Mouse (Mus musculus): ENCODE measurements around the gene Wrnip1.
"Not testable (repeated sequence)": the region's sequence is repeated elsewhere in the genome, so short reads cannot be mapped to it uniquely, and the experiment has no call there.

The Wrnip1 gene

DNA sequence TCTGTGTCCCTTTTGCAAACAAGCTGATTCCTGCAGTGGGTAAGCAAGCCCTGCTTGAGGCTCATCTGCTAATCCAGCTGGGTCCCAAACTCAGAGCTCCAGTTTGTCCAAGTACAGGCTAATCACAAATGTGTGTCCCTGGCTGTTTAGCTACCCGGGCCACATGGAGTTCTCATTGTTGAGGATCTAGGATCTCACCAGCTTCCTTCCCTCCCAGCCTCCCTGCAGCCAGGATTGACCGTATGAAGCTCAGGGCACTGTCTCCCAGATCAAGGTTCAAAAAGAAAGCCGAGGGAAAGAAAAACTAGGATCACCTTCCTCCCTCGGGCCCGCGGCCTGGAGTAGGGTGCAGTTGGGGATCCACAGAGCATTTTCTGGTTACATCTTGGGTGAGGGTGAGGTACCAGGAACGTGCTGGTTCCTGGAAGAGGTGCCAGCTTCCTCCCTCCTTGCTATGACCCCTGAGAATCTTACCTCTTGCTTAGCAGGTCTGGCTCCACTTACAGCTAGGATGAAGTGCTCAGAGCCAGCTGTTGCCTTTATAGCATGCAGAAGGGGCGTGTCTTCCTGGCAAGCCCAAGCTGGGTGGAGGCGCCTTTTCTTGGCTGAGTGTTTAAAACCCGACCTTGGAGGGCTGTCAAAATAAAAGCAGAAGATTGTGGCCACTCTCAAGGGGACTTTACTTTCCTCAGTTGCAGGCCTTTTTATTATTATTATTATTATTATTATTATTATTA, 49.0 kb downstream of the Wrnip1 start, which contains the start of gene Serpinb1a:
TSS of gene Serpinb1a (minus strand) at position 518 of the 737 bp plus-strand sequence.
- DNase-seq (ENCODE audit: extremely low spot score, low read depth, low spot score): no peak

GRCm38 (mm10) chr13:32851967-32852366, 50.1 kb downstream of the Wrnip1 start:
- DNase-seq (ENCODE audit: extremely low spot score, low read depth, low spot score): peak; percentile 18

DNA sequence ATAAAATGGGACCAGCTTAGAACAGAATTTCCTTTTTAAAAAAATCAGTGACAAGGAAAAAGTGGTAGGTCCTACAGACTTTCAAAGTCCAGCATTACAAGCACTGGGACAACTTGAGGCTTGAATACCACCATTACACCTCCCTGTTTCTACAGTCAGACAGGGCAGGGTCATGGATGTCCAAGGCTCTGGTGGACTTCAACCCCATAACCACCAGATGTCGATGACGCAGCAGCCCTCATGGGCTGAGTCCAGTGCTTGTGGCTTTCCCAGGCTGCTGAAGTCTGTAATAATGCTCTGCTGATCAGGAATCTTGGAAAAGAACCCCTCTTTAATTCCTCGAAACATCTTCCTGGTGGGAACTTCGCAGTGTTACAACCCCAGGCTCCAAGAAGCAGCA, 50.7 kb downstream of the Wrnip1 start:
- DNase-seq (ENCODE audit: extremely low spot score, low read depth, low spot score): no peak

- DNase-seq (ENCODE audit: extremely low spot score, low read depth, low spot score): no peak
These were observed 51.2 kb downstream of the Wrnip1 start for GRCm38 (mm10) chr13:32853073-32853472.

DNA sequence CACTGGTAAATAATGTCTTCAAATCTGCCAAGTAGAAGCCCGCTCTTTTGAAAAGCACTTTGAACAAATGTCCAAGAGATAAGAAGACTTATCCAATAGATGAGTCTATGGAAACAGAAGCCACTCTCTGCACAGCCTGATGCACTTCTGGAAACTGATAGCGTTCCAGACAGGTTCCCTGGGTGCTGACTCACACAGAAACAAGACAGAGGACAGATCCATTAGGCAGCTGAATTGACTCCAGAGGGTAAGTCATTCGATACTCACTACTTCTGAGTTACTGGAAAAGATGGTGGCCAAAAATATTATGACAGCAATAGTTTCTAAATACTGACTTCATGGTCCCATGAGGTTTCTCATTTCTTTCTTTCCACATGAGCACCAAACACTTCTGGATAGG, 59.0 kb downstream of the Wrnip1 start:
- DNase-seq (ENCODE audit: extremely low spot score, low read depth, low spot score): no peak

GRCm38 (mm10) chr13:32863456-32863855, 61.6 kb downstream of the Wrnip1 start:
- no peak for DNase-seq (ENCODE audit: extremely low spot score, low read depth, low spot score)

DNA sequence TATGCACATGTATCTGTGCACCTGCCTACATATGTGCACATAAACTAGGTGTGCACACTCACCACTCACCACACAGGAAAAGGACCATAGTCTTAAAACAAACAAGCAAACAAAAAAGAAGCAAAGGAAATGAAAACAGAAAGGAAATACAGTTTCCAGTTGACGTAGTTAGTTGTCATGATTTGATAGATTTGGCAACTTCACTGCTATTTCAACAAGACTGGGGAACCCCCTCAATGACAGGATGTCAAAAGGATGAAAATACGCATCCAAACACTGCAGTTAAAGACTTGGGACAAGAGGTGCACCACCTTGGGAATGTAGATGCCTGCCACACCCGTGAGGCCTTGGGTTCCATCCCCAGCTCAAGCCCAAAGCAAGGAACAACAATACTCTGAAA, 62.7 kb downstream of the Wrnip1 start:
- DNase-seq (ENCODE audit: extremely low spot score, low read depth, low spot score): not testable (repeated sequence)

DNA sequence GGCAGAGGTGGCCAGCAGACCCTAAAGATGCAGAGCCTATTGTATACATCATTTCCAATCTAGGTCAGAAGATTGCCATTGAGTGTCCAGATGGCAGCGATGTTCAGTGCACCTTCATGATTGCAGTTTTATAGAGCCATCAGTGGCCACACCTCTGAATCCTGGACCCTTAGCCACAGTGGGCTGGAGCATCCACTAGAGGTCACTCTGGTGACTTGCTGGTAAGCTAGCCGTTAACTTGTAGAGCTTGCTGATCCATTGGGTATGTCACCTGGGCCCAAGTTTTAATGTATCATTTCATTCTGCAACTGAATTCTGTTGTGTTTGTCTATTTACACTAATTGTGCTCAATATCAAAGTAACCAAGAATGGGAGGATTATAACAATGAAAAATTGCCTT, 63.8 kb downstream of the Wrnip1 start:
- DNase-seq (ENCODE audit: extremely low spot score, low read depth, low spot score): no peak

DNA sequence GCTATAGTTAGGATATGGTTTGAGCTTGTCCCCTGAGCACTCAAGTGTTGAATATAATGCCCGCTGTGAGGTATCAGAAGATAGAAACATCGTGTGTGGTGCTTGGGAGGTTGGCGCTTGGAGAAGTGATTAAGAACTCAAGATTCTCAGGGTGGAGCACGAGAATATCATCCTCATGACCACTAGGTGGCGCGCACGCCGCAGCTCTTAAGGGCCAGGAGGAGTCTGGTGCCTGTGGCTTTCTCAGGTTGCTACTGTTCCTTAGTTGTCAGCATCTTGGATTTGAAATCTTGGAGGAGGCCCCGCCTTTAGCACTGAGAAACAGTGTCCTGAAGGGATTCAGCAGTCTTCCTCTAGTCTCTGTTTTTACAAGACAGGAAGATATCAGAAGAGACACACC, 64.6 kb downstream of the Wrnip1 start:
- DNase-seq (ENCODE audit: extremely low spot score, low read depth, low spot score): peak; percentile 22

DNA sequence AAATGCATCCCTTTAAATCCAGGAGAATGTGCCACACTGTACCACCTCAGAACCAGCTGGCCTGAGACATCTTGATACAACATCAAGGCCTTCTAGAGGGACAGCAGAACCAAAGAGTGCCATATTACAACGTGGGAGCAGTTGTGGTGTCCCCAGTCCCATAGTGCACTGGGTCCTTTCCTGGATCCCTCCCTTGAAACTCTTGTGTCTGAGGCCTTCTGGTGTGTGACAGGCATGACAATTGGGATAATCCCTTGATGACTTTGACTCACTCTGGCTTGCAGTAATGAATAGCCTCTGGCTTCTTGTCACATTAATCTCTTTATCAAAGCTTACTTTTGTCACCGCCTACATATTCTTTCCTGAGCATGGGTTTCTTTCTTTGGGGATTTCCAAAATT, 65.2 kb downstream of the Wrnip1 start:
- no peak for DNase-seq (ENCODE audit: extremely low spot score, low read depth, low spot score)

GRCm38 (mm10) chr13:32868233-32868632, 66.4 kb downstream of the Wrnip1 start:
- not testable (repeated sequence) for DNase-seq (ENCODE audit: extremely low spot score, low read depth, low spot score)

- DNase-seq (ENCODE audit: extremely low spot score, low read depth, low spot score): no peak
These were observed 67.0 kb downstream of the Wrnip1 start for GRCm38 (mm10) chr13:32868843-32869242.
